Mouse (Mus musculus): ENCODE measurements around the gene Rps23. TPM values are rescaled to one million over a fixed set of nuclear protein-coding genes. Genes with fewer than 3 reads are reported as not detected.
A peak's percentile ranks its signal among the peaks of the same experiment; 100 is the strongest.
"Not testable (repeated sequence)": the region's sequence is repeated elsewhere in the genome, so short reads cannot be mapped to it uniquely, and the experiment has no call there.

The Rps23 gene
- total RNA-seq (2021) = 100 to 1,000 TPM; 236 to 256 TPM

DNA sequence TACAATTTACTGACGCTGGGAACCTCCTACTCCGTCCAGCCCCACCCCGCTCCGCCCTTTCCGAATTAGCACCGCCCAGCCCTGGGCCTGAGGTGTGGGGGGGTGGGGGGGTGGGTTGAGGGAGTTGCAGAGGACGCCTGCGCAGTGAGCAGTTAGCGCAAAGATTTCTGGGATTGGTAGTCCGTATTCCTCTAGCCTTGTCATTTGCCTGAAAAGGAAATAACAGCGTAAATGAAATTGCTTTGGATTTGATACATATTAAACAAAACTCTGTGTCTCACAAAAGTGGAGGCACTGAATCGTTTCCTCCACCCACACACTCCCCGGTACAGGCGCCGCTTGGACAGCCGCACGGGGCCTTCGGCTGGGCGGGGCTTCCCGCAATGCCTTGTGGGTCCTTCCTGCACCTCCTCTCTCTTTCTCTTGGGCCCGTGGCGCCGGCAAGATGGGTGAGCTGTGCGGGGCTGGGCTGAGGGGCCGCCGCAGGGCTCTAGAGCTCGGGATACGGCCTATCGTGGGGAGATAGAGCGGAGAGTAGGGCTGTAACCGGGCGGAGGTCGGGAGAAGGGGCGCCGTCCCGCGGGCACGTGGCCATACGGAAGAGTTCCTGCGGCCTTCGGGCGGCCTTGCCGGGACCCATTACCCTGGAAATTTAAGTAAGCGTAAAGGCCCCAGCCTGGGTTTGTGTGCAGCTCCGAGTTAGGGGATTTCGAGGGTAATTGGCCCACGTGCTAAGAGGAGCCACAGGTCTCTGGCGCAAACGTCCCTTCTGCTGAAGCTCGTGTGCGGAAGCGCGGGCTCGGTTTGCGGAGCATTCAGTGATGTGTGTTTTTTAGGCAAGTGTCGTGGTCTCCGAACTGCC, at the start of gene Rps23:
Rps23 (plus strand) TSS at position 208 of the 862 bp plus-strand sequence.
- intact Hi-C loops (cut with DNase I) = no loop called here
- DNase-seq = peak; percentile 92 to 95

GRCm38 (mm10) chr13:90881727-90882429, 40.9 kb upstream of the Rps23 start:
- no peak for DNase-seq
- intact Hi-C loops (cut with DNase I) = no loop called here

DNA sequence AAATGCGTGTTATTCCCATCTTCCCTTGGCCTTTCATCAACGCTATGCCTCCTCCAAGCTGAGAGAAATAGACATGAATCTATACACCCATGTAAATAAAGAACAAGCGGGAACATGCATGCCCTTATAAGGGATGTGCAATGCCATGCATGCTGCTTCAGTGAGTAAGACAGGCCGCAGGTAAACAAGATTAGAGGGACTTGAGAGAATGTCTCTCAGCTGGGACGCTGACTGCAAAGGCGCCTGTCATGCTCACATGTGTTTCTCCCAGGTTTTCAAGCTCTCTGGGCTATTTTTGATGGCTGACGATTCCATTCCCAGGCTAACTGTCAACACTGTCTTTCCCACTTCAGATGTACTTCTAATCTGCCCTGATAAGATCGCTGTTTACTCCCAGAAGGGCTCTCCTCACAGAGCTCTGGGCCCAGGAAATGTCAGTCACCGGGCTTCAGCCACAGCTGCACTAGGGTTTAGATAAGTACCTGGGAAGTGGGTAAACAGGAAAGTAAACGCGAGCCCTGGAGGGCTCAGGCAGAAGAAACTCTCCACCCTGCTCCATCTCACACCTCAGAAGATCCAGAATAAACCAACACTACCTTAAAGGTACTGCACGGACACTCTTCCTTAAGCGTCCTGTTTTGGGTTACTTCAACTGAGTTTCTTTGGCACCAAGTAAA, 36.8 kb upstream of the Rps23 start:
- DNase-seq = peak; percentile 57 to 71
- intact Hi-C loops (cut with DNase I) = loop anchor here (1.0 to 5.0 kb wide), 3 partner anchors 1107 to 1339 kb away; no protein-coding TSS in a partner anchor

DNA sequence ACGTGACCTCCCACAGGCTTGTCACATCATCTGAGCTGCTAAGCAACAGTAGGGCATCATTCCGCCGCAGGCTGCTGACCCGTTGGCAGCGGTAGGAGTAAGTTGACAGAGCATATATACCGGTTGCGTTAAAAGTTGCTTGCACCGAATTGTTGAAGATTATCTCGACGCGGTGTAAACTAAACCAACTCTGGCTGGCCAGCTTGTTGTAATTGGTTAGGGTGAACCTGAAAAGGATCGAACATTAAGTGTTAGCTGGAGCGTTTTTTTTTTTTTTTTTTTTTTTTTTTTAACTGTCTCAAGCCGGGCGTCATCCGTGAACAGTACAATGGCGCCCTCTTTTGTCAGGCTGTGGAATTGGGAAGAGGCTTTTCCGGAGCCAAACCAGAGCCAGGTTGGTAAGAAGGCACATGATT, 36.2 kb upstream of the Rps23 start:
- intact Hi-C loops (cut with DNase I) = loop anchor here (1.0 to 5.0 kb wide), 3 partner anchors 1107 to 1339 kb away; no protein-coding TSS in a partner anchor
- DNase-seq = peak; percentile 79 to 88

GRCm38 (mm10) chr13:90890111-90890510, 32.6 kb upstream of the Rps23 start:
- intact Hi-C loops (cut with DNase I) = no loop called here
- DNase-seq = no peak

DNA sequence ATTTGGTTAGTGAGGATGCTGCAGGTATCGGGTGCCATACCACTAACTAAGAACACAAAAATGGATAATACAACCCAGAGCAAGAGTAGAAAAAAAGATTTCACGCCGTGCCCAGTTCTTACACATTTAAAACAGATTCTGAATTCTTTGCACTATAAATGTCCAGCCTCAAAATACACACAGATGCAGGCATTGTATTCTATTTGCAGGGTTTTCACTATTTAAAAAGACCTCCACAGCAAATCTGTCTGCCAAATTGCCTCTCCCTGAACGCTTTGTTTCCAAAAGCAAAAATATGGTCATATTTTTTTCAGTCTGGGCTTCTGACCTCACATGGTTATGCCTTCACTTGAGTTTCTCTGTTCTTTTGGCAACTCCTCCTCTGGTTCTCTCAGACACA, 27.9 kb upstream of the Rps23 start:
- intact Hi-C loops (cut with DNase I) = no loop called here
- no peak for DNase-seq

- intact Hi-C loops (cut with DNase I) = no loop called here
- DNase-seq = no peak
Measured at GRCm38 (mm10) chr13:90896098-90896497, 26.7 kb upstream of the Rps23 start.

DNA sequence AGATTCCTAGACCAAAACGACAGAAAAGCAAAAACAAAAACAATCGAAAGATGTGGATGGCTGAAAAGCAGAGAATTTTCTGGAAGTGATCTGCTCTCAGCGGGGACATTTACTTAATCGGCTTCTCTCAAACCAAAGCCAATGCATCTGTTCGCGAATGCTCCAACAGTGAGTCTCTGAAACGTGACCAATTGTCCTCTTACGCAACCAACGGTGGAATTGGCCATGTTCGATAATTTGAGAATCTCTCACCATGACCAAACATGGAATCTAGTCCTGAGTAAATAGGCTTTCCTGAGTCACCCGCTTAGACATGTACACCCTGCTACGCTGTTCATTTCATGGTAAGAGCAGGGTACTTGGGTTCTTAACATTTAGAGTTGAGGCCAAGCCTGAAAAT, 25.9 kb upstream of the Rps23 start:
- DNase-seq = no peak
- intact Hi-C loops (cut with DNase I) = no loop called here

GRCm38 (mm10) chr13:90905176-90905575, 17.6 kb upstream of the Rps23 start, which contains the start of gene Atp6ap1l:
Gene Atp6ap1l, minus strand, starts transcription at chr13:90905355.
- intact Hi-C loops (cut with DNase I) = no loop called here

GRCm38 (mm10) chr13:90907376-90907775, 15.4 kb upstream of the Rps23 start:
- intact Hi-C loops (cut with DNase I) = no loop called here
- DNase-seq = no peak

More at GRCm38 (mm10) chr13:90905176-90905575, 17.6 kb upstream of the Rps23 start, which contains the start of gene Atp6ap1l:
- no peak for DNase-seq

- DNase-seq = no peak
- intact Hi-C loops (cut with DNase I) = no loop called here
Measured at GRCm38 (mm10) chr13:90912760-90913674, 9.7 kb upstream of the Rps23 start.

DNA sequence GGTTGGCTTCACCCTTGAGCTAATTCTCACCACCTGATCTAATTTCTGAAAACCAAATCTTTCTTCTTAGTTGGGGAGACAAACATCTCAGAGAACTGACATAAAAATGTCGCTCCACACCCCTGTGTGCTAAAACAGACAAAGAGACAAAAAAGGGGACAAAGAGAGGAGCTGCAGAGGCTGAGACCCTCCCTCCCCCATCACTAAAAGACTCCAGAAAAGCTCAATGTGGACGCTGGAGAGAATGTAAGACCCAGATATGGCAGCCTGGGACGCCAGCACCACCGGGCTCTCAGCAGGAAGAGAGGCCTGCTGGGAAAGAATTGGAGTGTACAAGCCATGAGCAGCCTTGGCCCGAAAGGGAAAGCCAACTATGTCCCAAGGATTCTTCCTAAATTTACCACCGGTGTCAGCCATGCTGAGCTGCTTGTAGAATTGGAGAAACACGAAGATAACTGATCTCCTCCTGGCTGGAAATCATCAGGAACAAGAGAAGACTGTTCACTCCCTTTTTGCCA, 9.0 kb upstream of the Rps23 start:
- intact Hi-C loops (cut with DNase I) = no loop called here
- DNase-seq = no peak

GRCm38 (mm10) chr13:90914721-90915120, 8.0 kb upstream of the Rps23 start:
- DNase-seq = no peak
- intact Hi-C loops (cut with DNase I) = no loop called here

DNA sequence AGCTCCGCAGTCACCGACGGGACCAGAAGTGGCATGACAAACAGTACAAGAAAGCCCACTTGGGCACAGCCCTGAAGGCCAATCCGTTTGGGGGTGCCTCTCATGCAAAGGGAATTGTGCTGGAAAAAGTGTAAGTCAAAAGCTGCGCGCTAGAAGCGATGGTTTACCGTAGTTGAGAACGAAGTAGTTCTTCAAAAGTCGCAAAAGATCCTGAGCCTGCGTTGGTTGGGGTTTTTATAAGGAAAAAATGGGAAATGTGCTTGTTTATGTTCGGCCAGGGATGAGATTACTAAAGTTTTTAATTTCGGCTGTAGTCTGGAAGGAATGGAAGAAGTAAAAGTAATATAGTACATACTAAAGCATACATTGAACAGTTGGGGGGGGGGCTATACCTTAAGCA, 859 bp downstream of the Rps23 start:
- intact Hi-C loops (cut with DNase I); DNase-seq: not testable (repeated sequence)

GRCm38 (mm10) chr13:90924072-90924471, 1.3 kb downstream of the Rps23 start:
- DNase-seq = no peak
- intact Hi-C loops (cut with DNase I) = no loop called here

DNA sequence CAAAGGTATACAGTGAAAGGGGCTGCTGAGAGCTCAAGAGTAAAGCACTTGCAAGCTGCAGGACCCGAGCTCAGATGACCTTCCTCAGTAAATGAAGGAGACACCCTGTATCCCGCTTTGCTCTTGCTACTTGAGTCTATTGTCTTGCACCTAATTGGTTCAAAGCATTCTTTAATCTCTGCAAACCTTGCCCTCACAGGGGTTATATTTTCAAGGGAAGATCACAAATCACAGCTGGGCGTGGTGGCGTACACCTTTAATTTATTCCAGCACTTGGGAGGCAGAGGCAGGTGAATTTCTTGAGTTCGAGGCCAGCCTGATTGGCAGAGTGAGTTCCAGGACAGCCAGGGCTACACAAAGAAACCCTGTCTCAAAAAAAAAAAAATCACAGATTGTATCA, 2.4 kb downstream of the Rps23 start:
- DNase-seq = no peak
- intact Hi-C loops (cut with DNase I) = no loop called here

GRCm38 (mm10) chr13:90926125-90926765, 3.5 kb downstream of the Rps23 start:
- DNase-seq = no peak
- intact Hi-C loops (cut with DNase I) = no loop called here

GRCm38 (mm10) chr13:90926938-90927633, 4.3 kb downstream of the Rps23 start:
- intact Hi-C loops (cut with DNase I) = no loop called here
- DNase-seq = no peak

DNA sequence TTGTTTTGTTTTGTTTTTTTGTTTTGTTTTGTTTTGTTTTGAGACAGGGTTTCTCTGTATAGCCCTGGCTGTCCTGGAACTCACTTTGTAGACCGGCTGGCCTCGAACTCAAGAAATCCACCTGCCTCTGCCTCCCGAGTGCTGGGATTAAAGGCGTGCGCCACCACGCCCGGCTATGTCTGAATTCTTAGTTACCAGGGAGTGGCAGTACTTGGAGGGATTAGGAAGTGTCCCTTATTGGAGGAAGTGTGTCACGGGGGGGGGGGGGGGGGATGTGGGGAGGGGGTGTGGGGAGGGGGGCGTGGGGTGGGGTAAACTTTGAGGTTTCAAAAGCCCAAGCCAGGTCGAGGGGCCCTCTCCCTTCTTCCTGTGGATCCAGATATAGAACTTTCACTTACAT, 5.5 kb downstream of the Rps23 start:
- intact Hi-C loops (cut with DNase I); DNase-seq: not testable (repeated sequence)
